Mouse (Mus musculus): ENCODE data around the gene Olfr1341.
A peak's percentile ranks its signal among the peaks of the same experiment; 100 is the strongest.

Olfr1341 gene

GRCm38 (mm10) chr4:118703223-118703622, at the start of gene Olfr1341:
TSS of gene Olfr1341 (plus strand) at chr4:118703523.
- no peak for DNase-seq (ENCODE audit: low spot score in 2 of 2)

- no peak for DNase-seq (ENCODE audit: low spot score in 2 of 2)
Measured at GRCm38 (mm10) chr4:118658652-118659051, 44.7 kb upstream of the Olfr1341 start, which contains the start of gene Olfr62. TSS of gene Olfr62 (plus strand) at chr4:118658952.

GRCm38 (mm10) chr4:118687086-118687485, 16.2 kb upstream of the Olfr1341 start:
- DNase-seq (ENCODE audit: low spot score in 2 of 2): no peak

- no peak for DNase-seq (ENCODE audit: low spot score in 2 of 2)
Measured at GRCm38 (mm10) chr4:118692412-118692973, 10.8 kb upstream of the Olfr1341 start, which contains the start of gene Olfr1342. TSS of gene Olfr1342 (minus strand) at chr4:118692756.

- peak in 1 of 2 experiments; percentile 10 for DNase-seq (ENCODE audit: low spot score in 2 of 2)
Measured at GRCm38 (mm10) chr4:118693812-118694211, 9.5 kb upstream of the Olfr1341 start.

GRCm38 (mm10) chr4:118708086-118708485, 4.8 kb downstream of the Olfr1341 start:
- no peak for DNase-seq (ENCODE audit: low spot score in 2 of 2)

- no peak for DNase-seq (ENCODE audit: low spot score in 2 of 2)
Measured at GRCm38 (mm10) chr4:118711656-118712055, 8.3 kb downstream of the Olfr1341 start.

GRCm38 (mm10) chr4:118719838-118720237, 16.5 kb downstream of the Olfr1341 start, which contains the start of gene Olfr1340:
TSS of gene Olfr1340 (plus strand) at chr4:118720138.
- no peak for DNase-seq (ENCODE audit: low spot score in 2 of 2)

- peak in 1 of 2 experiments; percentile 1 for DNase-seq (ENCODE audit: low spot score in 2 of 2)
Measured at GRCm38 (mm10) chr4:118721742-118722483, 18.6 kb downstream of the Olfr1341 start.

GRCm38 (mm10) chr4:118731875-118732274, 28.6 kb downstream of the Olfr1341 start, which contains the start of gene Olfr1339:
TSS of gene Olfr1339 (plus strand) at chr4:118732175.
- no peak for DNase-seq (ENCODE audit: low spot score in 2 of 2)

- DNase-seq (ENCODE audit: low spot score in 2 of 2): no peak
Measured at GRCm38 (mm10) chr4:118739574-118739973, 36.3 kb downstream of the Olfr1341 start.

GRCm38 (mm10) chr4:118740988-118741698, 37.8 kb downstream of the Olfr1341 start:
- DNase-seq (ENCODE audit: low spot score in 2 of 2): no peak

GRCm38 (mm10) chr4:118741881-118742280, 38.6 kb downstream of the Olfr1341 start:
- DNase-seq (ENCODE audit: low spot score in 2 of 2): no peak

GRCm38 (mm10) chr4:118758637-118759036, 55.3 kb downstream of the Olfr1341 start, which contains the start of gene Olfr1338:
TSS of gene Olfr1338 (minus strand) at chr4:118758737.
- no peak for DNase-seq (ENCODE audit: low spot score in 2 of 2)
